Mouse (Mus musculus) neural tube, embryonic 15.5 days (tissue): ENCODE results near the gene Cavin3. TPM values are rescaled to one million over a fixed set of nuclear protein-coding genes. Genes with fewer than 3 reads are reported as not detected.

Experiments
- ATAC-seq: fragments of 200-750 bp; cut with Nextera tagmentation; 2 replicates; pipeline ENCODE4 v1.8.0; 2017; ENCODE audit warnings: mild to moderate bottlenecking, moderate TSS enrichment, moderate library complexity; ENCODE audit not compliant: low FRiP score
- H3K27ac ChIP-seq: fragments of 300-500 bp; sonication (generic); replicated peaks from 2 replicates; pipeline ENCODE4 v1.5.1; 2015; ENCODE audit warnings: mild to moderate bottlenecking, inconsistent platforms
- H3K27me3 ChIP-seq: fragments of 300-500 bp; sonication (generic); replicated peaks from 2 replicates; pipeline ENCODE4 v1.6.1; 2015; ENCODE audit warnings: inconsistent platforms
- H3K36me3 ChIP-seq: fragments of 300-500 bp; sonication (generic); 2 replicates; pipeline ENCODE4 v1.6.1; 2015; ENCODE audit warnings: inconsistent platforms
- H3K4me1 ChIP-seq: fragments of 300-500 bp; sonication (generic); 2 replicates; pipeline ENCODE4 v1.6.1; 2015; ENCODE audit warnings: inconsistent platforms
- H3K4me2 ChIP-seq: fragments of 300-500 bp; sonication (generic); 2 replicates; pipeline ENCODE4 v1.6.1; 2015; ENCODE audit warnings: inconsistent platforms, mild to moderate bottlenecking, moderate library complexity
- H3K4me3 ChIP-seq: fragments of 300-500 bp; sonication (generic); replicated peaks from 2 replicates; pipeline ENCODE4 v1.5.1; 2015; ENCODE audit warnings: mild to moderate bottlenecking, inconsistent platforms
- H3K9ac ChIP-seq: fragments of 300-500 bp; sonication (generic); replicated peaks from 2 replicates; pipeline ENCODE4 v1.6.1; 2015; ENCODE audit warnings: mild to moderate bottlenecking, inconsistent platforms
- H3K9me3 ChIP-seq: fragments of 300-500 bp; sonication (generic); replicated peaks from 2 replicates; pipeline ENCODE4 v1.6.1; 2016; ENCODE audit warnings: inconsistent platforms
- WGBS: fragments of 180-500 bp; shearing (Covaris S2); methylation state at CpG from one replicate; pipeline ENCODE4 v1.1.7; 2015; ENCODE audit warnings: mixed read lengths; 5-methylcytosine and 5-hydroxymethylcytosine counted together
- polyA plus RNA-seq: library from polyadenylated mRNA; unstranded; fragments of >200 nt; fragmentation: Nextera tagmentation; extraction: Ambion mirVana; gene quantifications from 2 replicates; pipeline ENCODE4 v1.2.1, GENCODE M21; 2015

The Cavin3 gene
- polyA plus RNA-seq, 1 experiment from 2014 or later = 34.6 TPM

DNA sequence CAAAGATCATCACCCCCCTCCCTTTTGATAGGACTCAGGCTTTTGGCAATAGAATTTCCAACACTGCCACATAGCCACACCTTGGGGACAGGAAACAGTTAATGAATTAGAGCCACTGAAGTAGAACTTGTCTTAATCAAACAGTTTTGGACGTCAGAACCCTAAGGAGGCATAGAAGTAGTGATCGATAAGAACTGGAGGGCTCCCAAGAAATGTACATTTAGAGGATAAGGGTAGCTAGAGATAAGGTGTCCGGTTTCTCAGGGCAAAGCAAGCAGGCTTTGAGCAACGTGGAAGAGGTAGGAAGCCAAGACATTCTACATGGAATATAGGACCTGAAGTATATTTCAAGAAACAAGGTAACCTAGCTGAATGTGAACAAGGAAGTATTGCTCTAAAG, 40.7 kb downstream of the Cavin3 start:
- no peaks in the 10 kb centered on the region for H3K36me3 ChIP-seq
- H3K27me3 ChIP-seq = no peaks in the 10 kb centered on the region
- no peak overlapping the region for H3K27ac ChIP-seq
- no peaks in the 10 kb centered on the region for H3K4me1 ChIP-seq
- 71% methylated on average over 4 of the region's 4 CpGs for WGBS
- no peak for ATAC-seq
- H3K9ac ChIP-seq = no peak overlapping the region
- no peak overlapping the region for H3K4me2 ChIP-seq
- H3K4me3 ChIP-seq = no peak overlapping the region
- H3K9me3 ChIP-seq = no peaks in the 10 kb centered on the region

DNA sequence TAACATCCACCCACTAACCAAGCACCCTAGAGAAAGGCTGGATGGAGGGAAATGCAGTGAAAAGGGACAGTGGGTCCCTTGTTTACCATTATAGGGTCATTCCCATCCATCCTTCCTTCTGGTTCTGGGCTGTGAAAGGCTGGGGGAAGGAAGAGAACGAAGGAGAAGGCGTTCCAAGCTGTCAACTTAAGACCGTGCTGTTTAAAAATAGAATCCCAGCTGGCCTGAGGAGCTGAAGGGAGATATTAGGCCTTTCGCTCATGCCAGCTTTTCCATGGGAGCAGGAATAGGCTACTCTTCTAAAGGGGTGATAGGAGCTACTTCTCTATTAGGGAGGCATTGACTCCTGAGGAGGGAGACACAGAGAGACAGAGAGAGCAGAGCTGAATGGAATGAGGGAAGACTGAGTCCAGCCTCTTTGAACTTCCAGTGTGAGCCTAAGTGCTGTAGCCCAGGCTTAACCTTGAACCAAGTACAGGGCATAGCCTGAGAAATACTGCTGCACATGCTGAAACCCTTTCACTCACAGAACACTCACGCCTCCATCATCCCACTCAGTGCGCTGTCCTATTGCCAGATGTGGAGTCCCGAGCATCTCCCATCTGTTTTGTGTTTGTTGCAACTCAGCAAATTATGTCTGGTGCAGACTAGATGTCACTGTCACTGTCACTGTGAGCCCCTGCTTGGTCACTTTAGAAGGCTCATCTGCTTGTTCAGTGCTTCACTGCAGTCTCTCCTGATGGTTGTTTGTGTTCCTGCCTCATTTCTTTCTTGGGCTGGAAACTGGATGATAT, 43.9 kb downstream of the Cavin3 start:
- no peak overlapping the region for H3K4me2 ChIP-seq
- H3K36me3 ChIP-seq = no peaks in the 10 kb centered on the region
- ATAC-seq = no peak
- no peak overlapping the region for H3K27ac ChIP-seq
- WGBS = 80% methylated on average over 7 of the region's 7 CpGs
- no peak overlapping the region for H3K9ac ChIP-seq
- no peaks in the 10 kb centered on the region for H3K4me1 ChIP-seq
- H3K9me3 ChIP-seq = no peaks in the 10 kb centered on the region
- H3K27me3 ChIP-seq = no peaks in the 10 kb centered on the region
- no peak overlapping the region for H3K4me3 ChIP-seq

DNA sequence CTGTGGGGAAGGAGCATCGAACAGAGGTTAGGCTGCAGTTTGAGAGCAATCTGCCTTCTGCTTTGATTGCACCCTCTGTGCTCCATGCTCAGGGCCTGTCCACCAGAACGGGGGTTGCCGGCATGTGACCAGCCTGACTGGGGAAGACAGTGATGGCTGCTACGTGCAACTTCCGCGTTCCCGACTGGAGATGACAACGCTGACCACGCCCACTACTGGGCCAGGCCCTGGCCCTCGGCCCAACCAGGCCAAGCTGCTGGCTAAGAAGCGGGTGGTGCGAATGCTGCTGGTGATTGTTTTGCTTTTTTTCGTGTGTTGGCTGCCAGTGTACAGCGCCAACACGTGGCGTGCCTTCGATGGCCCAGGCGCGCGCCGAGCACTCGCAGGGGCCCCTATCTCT, 47.3 kb downstream of the Cavin3 start:
- Histone ChIP-seq H3K4me2 (no peak overlapping the region), H3K9ac (no peak overlapping the region), H3K36me3 (no peaks in the 10 kb centered on the region), H3K4me3 (no peak overlapping the region), H3K27me3 (no peaks in the 10 kb centered on the region), H3K27ac (no peak overlapping the region), H3K4me1 (no peaks in the 10 kb centered on the region), H3K9me3 (no peaks in the 10 kb centered on the region)
- 82% methylated on average over 22 of the region's 22 CpGs for WGBS
- no peak for ATAC-seq

DNA sequence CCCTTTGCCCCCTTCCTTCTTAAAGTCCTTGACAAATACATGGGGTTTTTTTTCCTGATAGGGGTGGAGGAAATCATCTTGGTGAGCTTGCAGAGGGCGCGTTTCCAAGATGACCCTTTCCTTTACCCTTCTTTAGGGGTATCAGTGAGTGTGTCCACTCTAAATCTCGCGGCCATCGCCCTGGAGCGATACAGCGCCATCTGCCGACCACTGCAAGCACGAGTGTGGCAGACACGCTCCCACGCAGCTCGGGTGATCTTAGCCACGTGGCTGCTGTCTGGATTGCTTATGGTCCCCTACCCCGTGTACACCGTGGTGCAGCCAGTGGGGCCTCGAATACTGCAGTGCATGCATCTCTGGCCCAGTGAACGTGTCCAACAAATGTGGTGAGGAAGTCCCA, 48.2 kb downstream of the Cavin3 start:
- no peak for ATAC-seq
- Histone ChIP-seq H3K36me3 (no peaks in the 10 kb centered on the region), H3K4me2 (no peak overlapping the region), H3K27me3 (no peaks in the 10 kb centered on the region), H3K4me1 (no peaks in the 10 kb centered on the region), H3K27ac (no peak overlapping the region), H3K9me3 (no peaks in the 10 kb centered on the region), H3K9ac (no peak overlapping the region), H3K4me3 (no peak overlapping the region)
- WGBS = 85% methylated on average over 17 of the region's 17 CpGs

DNA sequence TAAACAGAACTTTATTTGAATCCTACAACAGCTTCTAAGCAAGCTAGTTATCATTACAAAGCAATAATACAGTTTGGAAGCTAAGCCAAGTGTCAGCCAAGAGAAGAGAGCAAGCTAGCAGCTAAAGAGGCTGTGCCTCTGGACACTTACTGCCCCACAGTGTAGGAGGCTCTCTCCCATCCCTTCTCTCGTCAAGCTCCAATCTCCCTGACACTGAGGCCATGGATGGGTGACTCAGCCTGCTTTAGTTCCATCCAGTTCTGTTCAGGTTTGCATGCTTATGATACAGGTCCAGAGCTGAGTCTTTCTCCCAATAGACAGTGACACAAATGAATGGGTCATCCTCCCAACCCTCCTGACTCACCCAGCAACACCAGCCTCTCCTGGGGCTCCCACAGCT, 50.0 kb downstream of the Cavin3 start:
- no peak overlapping the region for H3K4me2 ChIP-seq
- H3K9ac ChIP-seq = no peak overlapping the region
- no peak overlapping the region for H3K27ac ChIP-seq
- no peaks in the 10 kb centered on the region for H3K4me1 ChIP-seq
- no peaks in the 10 kb centered on the region for H3K36me3 ChIP-seq
- H3K9me3 ChIP-seq = no peaks in the 10 kb centered on the region
- 55% methylated on average over 1 of the region's 1 CpGs for WGBS
- H3K4me3 ChIP-seq = no peak overlapping the region
- ATAC-seq = no peak
- no peaks in the 10 kb centered on the region for H3K27me3 ChIP-seq

Other genes starting within 250 kb of the Cavin3 start
- not detected in 2 replicates for gene Olfr688, start 194.2 kb downstream of the Cavin3 start, polyA plus RNA-seq
- gene Olfr689, start 171.1 kb downstream of the Cavin3 start, polyA plus RNA-seq = not detected in 2 replicates
- gene Olfr690, start 148.2 kb downstream of the Cavin3 start, polyA plus RNA-seq = not detected in 2 replicates
- gene Olfr691, start 140.0 kb downstream of the Cavin3 start, polyA plus RNA-seq = 0.23 and 0.26 TPM in 2 replicates
- not detected in 2 replicates for gene Olfr692, start 114.1 kb downstream of the Cavin3 start, polyA plus RNA-seq
- not detected in 2 replicates for gene Gm5901, start 107.3 kb downstream of the Cavin3 start, polyA plus RNA-seq
- gene Fam160a2, start 82.2 kb downstream of the Cavin3 start, polyA plus RNA-seq = 39.0 and 41.9 TPM in 2 replicates
- gene Cnga4, start 77.7 kb downstream of the Cavin3 start, polyA plus RNA-seq = 0.08 and 0.09 TPM in 2 replicates
- 5.3 and 6.2 TPM in 2 replicates for gene Cckbr, start 56.6 kb downstream of the Cavin3 start, polyA plus RNA-seq
- 83.2 and 91.4 TPM in 2 replicates for gene Smpd1, start 72.1 kb upstream of the Cavin3 start, polyA plus RNA-seq
- 248 and 299 TPM in 2 replicates for gene Apbb1, start 99.4 kb upstream of the Cavin3 start, polyA plus RNA-seq
- gene Hpx, start 117.8 kb upstream of the Cavin3 start, polyA plus RNA-seq = 0.36 and 0.59 TPM in 2 replicates
- gene Trim3, start 151.3 kb upstream of the Cavin3 start, polyA plus RNA-seq = 91.6 and 107 TPM in 2 replicates
- 163 and 179 TPM in 2 replicates for gene Timm10b, start 157.8 kb upstream of the Cavin3 start, polyA plus RNA-seq
- gene Arfip2, start 158.1 kb upstream of the Cavin3 start, polyA plus RNA-seq = 82.0 and 89.0 TPM in 2 replicates
- gene Gm45799, start 158.3 kb upstream of the Cavin3 start, polyA plus RNA-seq = 16.4 and 16.6 TPM in 2 replicates
- gene Dnhd1, start 168.5 kb upstream of the Cavin3 start, polyA plus RNA-seq = 1.3 and 1.9 TPM in 2 replicates